Mouse (Mus musculus) cerebellum, adult 2 months (tissue): ENCODE measurements around the gene Mad1l1.

Experiments used
- CTCF ChIP-seq: fragments of 200-500 bp; IDR thresholded peaks from 2 replicates; pipeline ENCODE4 v1.5.1; 2011; ENCODE audit warnings: low read depth, mild to moderate bottlenecking, control low read depth, low read length, moderate library complexity, borderline replicate concordance; ENCODE audit not compliant: insufficient read depth
- POLR2A ChIP-seq: fragments of 200-500 bp; IDR thresholded peaks from 2 replicates; pipeline ENCODE4 v1.6.1; 2011; ENCODE audit warnings: low read length, control low read depth, borderline replicate concordance; ENCODE audit not compliant: insufficient read depth

- TF ChIP-seq POLR2A (no peak), CTCF (no peak)
These were observed 102.1 kb downstream of the Mad1l1 start for GRCm38 (mm10) chr5:140219252-140219651.
